Mouse (Mus musculus): ENCODE results near the gene Yeats2. TPM values are rescaled to one million over a fixed set of nuclear protein-coding genes. Genes with fewer than 3 reads are reported as not detected.

Gene Yeats2
- polyA plus RNA-seq, 1 experiment from 2014 or later = 19.8 TPM

GRCm38 (mm10) chr16:20248442-20249174, 107.7 kb downstream of the Yeats2 start:
- no peak for ATAC-seq (ENCODE audit: insufficient number of reproducible peaks, insufficient read depth, low FRiP score, low read depth)
- Histone ChIP-seq H3K36me3 (ENCODE audit: control insufficient read depth, insufficient read depth, low read length) (no peaks in the 10 kb centered on the region), H3K4me3 (ENCODE audit: control insufficient read depth in 1 of 2, insufficient read depth in 1 of 2, low read depth in 1 of 2, low read length in 2 of 2) (no peak overlapping the region), H3K4me2 (ENCODE audit: low read length) (no peak overlapping the region), H3K27ac (replicated peaks in 1 of 2; ENCODE audit: control insufficient read depth in 1 of 2, insufficient read depth in 1 of 2, low read depth in 2 of 2, low read length in 2 of 2) (no peak overlapping the region), H3K27me3 (ENCODE audit: control insufficient read depth, insufficient read depth, low read length) (no peaks in the 10 kb centered on the region), H3K9me3 (ENCODE audit: control insufficient read depth, low read length) (no peaks in the 10 kb centered on the region), H3K4me1 (ENCODE audit: control insufficient read depth in 2 of 2, insufficient read depth in 2 of 2, low read length in 2 of 2) (no peaks in the 10 kb centered on the region), H3K9ac (ENCODE audit: low read length) (no peak overlapping the region)
- 71% methylated on average over 9 of the region's 9 CpGs for WGBS

- no peaks in the 10 kb centered on the region for H3K36me3 ChIP-seq (ENCODE audit: control insufficient read depth, insufficient read depth, low read length)
- 70% methylated on average over 5 of the region's 5 CpGs for WGBS
- H3K4me2 ChIP-seq (ENCODE audit: low read length) = no peak overlapping the region
- no peak for ATAC-seq (ENCODE audit: insufficient number of reproducible peaks, insufficient read depth, low FRiP score, low read depth)
- no peaks in the 10 kb centered on the region for H3K27me3 ChIP-seq (ENCODE audit: control insufficient read depth, insufficient read depth, low read length)
- H3K4me1 ChIP-seq (ENCODE audit: control insufficient read depth in 2 of 2, insufficient read depth in 2 of 2, low read length in 2 of 2) = no peaks in the 10 kb centered on the region
- no peak overlapping the region for H3K9ac ChIP-seq (ENCODE audit: low read length)
- H3K9me3 ChIP-seq (ENCODE audit: control insufficient read depth, low read length) = no peaks in the 10 kb centered on the region
- H3K4me3 ChIP-seq (ENCODE audit: control insufficient read depth in 1 of 2, insufficient read depth in 1 of 2, low read depth in 1 of 2, low read length in 2 of 2) = no peak overlapping the region
- no peak overlapping the region for H3K27ac ChIP-seq (replicated peaks in 1 of 2; ENCODE audit: control insufficient read depth in 1 of 2, insufficient read depth in 1 of 2, low read depth in 2 of 2, low read length in 2 of 2)
These were observed 117.1 kb downstream of the Yeats2 start for GRCm38 (mm10) chr16:20257926-20258325.

- ATAC-seq (ENCODE audit: insufficient number of reproducible peaks, insufficient read depth, low FRiP score, low read depth) = no peak
- 48% methylated on average over 7 of the region's 7 CpGs for WGBS
- peaks cover 0 to 9% of the 10 kb centered on the region in 2 experiments; a peak in 2 of 4 replicates for H3K4me1 ChIP-seq (ENCODE audit: control insufficient read depth in 2 of 2, insufficient read depth in 2 of 2, low read length in 2 of 2)
- no peaks in the 10 kb centered on the region for H3K36me3 ChIP-seq (ENCODE audit: control insufficient read depth, insufficient read depth, low read length)
- no peak overlapping the region for H3K4me3 ChIP-seq (ENCODE audit: control insufficient read depth in 1 of 2, insufficient read depth in 1 of 2, low read depth in 1 of 2, low read length in 2 of 2)
- H3K27me3 ChIP-seq (ENCODE audit: control insufficient read depth, insufficient read depth, low read length) = no peaks in the 10 kb centered on the region
- H3K27ac ChIP-seq (replicated peaks in 1 of 2; ENCODE audit: control insufficient read depth in 1 of 2, insufficient read depth in 1 of 2, low read depth in 2 of 2, low read length in 2 of 2) = peak overlapping the region; percentile 14 to 34; a peak in 1 of 4 replicates
- no peak overlapping the region for H3K9ac ChIP-seq (ENCODE audit: low read length)
- no peaks in the 10 kb centered on the region for H3K9me3 ChIP-seq (ENCODE audit: control insufficient read depth, low read length)
- peak overlapping the region; percentile 29 for H3K4me2 ChIP-seq (ENCODE audit: low read length)
These were observed 124.2 kb downstream of the Yeats2 start for GRCm38 (mm10) chr16:20265089-20265488.

GRCm38 (mm10) chr16:20271339-20271738, 130.5 kb downstream of the Yeats2 start:
- Histone ChIP-seq H3K4me3 (ENCODE audit: control insufficient read depth in 1 of 2, insufficient read depth in 1 of 2, low read depth in 1 of 2, low read length in 2 of 2) (no peak overlapping the region), H3K27me3 (ENCODE audit: control insufficient read depth, insufficient read depth, low read length) (no peaks in the 10 kb centered on the region), H3K36me3 (ENCODE audit: control insufficient read depth, insufficient read depth, low read length) (no peaks in the 10 kb centered on the region), H3K27ac (replicated peaks in 1 of 2; ENCODE audit: control insufficient read depth in 1 of 2, insufficient read depth in 1 of 2, low read depth in 2 of 2, low read length in 2 of 2) (no peak overlapping the region), H3K9ac (ENCODE audit: low read length) (no peak overlapping the region), H3K9me3 (ENCODE audit: control insufficient read depth, low read length) (no peaks in the 10 kb centered on the region), H3K4me2 (ENCODE audit: low read length) (no peak overlapping the region), H3K4me1 (ENCODE audit: control insufficient read depth in 2 of 2, insufficient read depth in 2 of 2, low read length in 2 of 2) (peaks cover 0 to 8% of the 10 kb centered on the region in 2 experiments; a peak in 1 of 4 replicates)
- 86% methylated on average over 4 of the region's 4 CpGs for WGBS
- no peak for ATAC-seq (ENCODE audit: insufficient number of reproducible peaks, insufficient read depth, low FRiP score, low read depth)

GRCm38 (mm10) chr16:20272994-20273393, 132.1 kb downstream of the Yeats2 start:
- no peaks in the 10 kb centered on the region for H3K9me3 ChIP-seq (ENCODE audit: control insufficient read depth, low read length)
- H3K4me2 ChIP-seq (ENCODE audit: low read length) = no peak overlapping the region
- ATAC-seq (ENCODE audit: insufficient number of reproducible peaks, insufficient read depth, low FRiP score, low read depth) = no peak
- peaks cover 0 to 8% of the 10 kb centered on the region in 2 experiments; a peak in 1 of 4 replicates for H3K4me1 ChIP-seq (ENCODE audit: control insufficient read depth in 2 of 2, insufficient read depth in 2 of 2, low read length in 2 of 2)
- H3K36me3 ChIP-seq (ENCODE audit: control insufficient read depth, insufficient read depth, low read length) = peaks cover 2% of the 10 kb centered on the region; the same call in 1 of the 2 replicates
- H3K27ac ChIP-seq (replicated peaks in 1 of 2; ENCODE audit: control insufficient read depth in 1 of 2, insufficient read depth in 1 of 2, low read depth in 2 of 2, low read length in 2 of 2) = no peak overlapping the region
- no peak overlapping the region for H3K4me3 ChIP-seq (ENCODE audit: control insufficient read depth in 1 of 2, insufficient read depth in 1 of 2, low read depth in 1 of 2, low read length in 2 of 2)
- no peak overlapping the region for H3K9ac ChIP-seq (ENCODE audit: low read length)
- 5% methylated on average over 3 of the region's 3 CpGs for WGBS
- H3K27me3 ChIP-seq (ENCODE audit: control insufficient read depth, insufficient read depth, low read length) = no peaks in the 10 kb centered on the region

- no peaks in the 10 kb centered on the region for H3K9me3 ChIP-seq (ENCODE audit: control insufficient read depth, low read length)
- H3K27ac ChIP-seq (replicated peaks in 1 of 2; ENCODE audit: control insufficient read depth in 1 of 2, insufficient read depth in 1 of 2, low read depth in 2 of 2, low read length in 2 of 2) = no peak overlapping the region
- no peaks in the 10 kb centered on the region for H3K27me3 ChIP-seq (ENCODE audit: control insufficient read depth, insufficient read depth, low read length)
- ATAC-seq (ENCODE audit: insufficient number of reproducible peaks, insufficient read depth, low FRiP score, low read depth) = no peak
- H3K4me2 ChIP-seq (ENCODE audit: low read length) = no peak overlapping the region
- no peak overlapping the region for H3K4me3 ChIP-seq (ENCODE audit: control insufficient read depth in 1 of 2, insufficient read depth in 1 of 2, low read depth in 1 of 2, low read length in 2 of 2)
- 0 out of 4 replicates have a peak, but pooled peaks cover 0 to 5% of the 10 kb centered on the region in 2 experiments for H3K4me1 ChIP-seq (ENCODE audit: control insufficient read depth in 2 of 2, insufficient read depth in 2 of 2, low read length in 2 of 2)
- no peak overlapping the region for H3K9ac ChIP-seq (ENCODE audit: low read length)
- peaks cover 59% of the 10 kb centered on the region for H3K36me3 ChIP-seq (ENCODE audit: control insufficient read depth, insufficient read depth, low read length)
- 67% methylated on average over 5 of the region's 5 CpGs for WGBS
These were observed 138.5 kb downstream of the Yeats2 start for GRCm38 (mm10) chr16:20279395-20279794.

- H3K9me3 ChIP-seq (ENCODE audit: control insufficient read depth, low read length) = no peaks in the 10 kb centered on the region
- no peak for ATAC-seq (ENCODE audit: insufficient number of reproducible peaks, insufficient read depth, low FRiP score, low read depth)
- H3K9ac ChIP-seq (ENCODE audit: low read length) = no peak overlapping the region
- H3K27ac ChIP-seq (replicated peaks in 1 of 2; ENCODE audit: control insufficient read depth in 1 of 2, insufficient read depth in 1 of 2, low read depth in 2 of 2, low read length in 2 of 2) = no peak overlapping the region
- H3K4me1 ChIP-seq (ENCODE audit: control insufficient read depth in 2 of 2, insufficient read depth in 2 of 2, low read length in 2 of 2) = 0 out of 4 replicates have a peak, but pooled peaks cover 0 to 5% of the 10 kb centered on the region in 2 experiments
- H3K4me2 ChIP-seq (ENCODE audit: low read length) = no peak overlapping the region
- H3K4me3 ChIP-seq (ENCODE audit: control insufficient read depth in 1 of 2, insufficient read depth in 1 of 2, low read depth in 1 of 2, low read length in 2 of 2) = no peak overlapping the region
- H3K27me3 ChIP-seq (ENCODE audit: control insufficient read depth, insufficient read depth, low read length) = no peaks in the 10 kb centered on the region
- peaks cover 68% of the 10 kb centered on the region for H3K36me3 ChIP-seq (ENCODE audit: control insufficient read depth, insufficient read depth, low read length)
- WGBS = 72% methylated on average over 4 of the region's 4 CpGs
These were observed 139.4 kb downstream of the Yeats2 start for GRCm38 (mm10) chr16:20280238-20280637.

Measured in heart, embryonic 14.5 days (tissue).